Mouse (Mus musculus) liver (tissue): ENCODE measurements around the gene Galk2.
A peak's percentile ranks its signal among the peaks of the same experiment; 100 is the strongest.

Experiments
- DNase-seq: peaks from one replicate; pipeline ENCODE4 v3.0.0-alpha.2; 2020; ENCODE audit warnings: mixed read lengths

The Galk2 gene

GRCm38 (mm10) chr2:125901426-125901825 is 42.5 kb downstream of the Galk2 start:
- no peak for DNase-seq

DNA sequence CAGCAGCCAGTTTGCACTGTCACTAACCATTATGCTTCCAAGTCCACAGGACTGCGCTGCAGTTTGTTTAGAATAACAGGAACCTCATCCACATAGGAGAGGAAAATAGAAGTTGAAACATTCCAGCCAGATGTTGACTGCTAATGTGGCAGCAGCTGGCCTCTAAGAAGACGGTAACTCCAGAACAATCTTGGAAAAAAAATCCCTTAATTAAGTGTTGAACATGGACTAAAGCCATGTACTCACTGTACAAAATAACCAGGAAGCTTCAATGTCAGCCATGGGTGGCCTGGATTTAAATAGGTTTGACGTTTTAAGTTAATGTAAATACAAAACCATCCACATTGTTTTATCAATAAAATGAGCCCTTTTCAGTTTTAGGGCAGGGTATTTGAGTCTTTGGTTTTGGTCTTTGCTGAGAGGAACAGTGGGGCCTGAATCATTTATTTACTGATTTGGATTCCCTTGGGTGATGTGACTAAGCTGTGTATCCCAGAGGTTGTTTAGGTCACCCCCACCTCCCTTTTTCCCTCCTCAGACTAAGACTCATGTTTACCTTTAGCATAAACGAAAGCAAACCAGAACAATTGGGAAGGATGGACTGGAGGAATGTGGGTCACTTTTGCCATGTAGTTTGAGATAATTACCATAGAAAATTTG is 47.6 kb downstream of the Galk2 start:
- no peak for DNase-seq

DNA sequence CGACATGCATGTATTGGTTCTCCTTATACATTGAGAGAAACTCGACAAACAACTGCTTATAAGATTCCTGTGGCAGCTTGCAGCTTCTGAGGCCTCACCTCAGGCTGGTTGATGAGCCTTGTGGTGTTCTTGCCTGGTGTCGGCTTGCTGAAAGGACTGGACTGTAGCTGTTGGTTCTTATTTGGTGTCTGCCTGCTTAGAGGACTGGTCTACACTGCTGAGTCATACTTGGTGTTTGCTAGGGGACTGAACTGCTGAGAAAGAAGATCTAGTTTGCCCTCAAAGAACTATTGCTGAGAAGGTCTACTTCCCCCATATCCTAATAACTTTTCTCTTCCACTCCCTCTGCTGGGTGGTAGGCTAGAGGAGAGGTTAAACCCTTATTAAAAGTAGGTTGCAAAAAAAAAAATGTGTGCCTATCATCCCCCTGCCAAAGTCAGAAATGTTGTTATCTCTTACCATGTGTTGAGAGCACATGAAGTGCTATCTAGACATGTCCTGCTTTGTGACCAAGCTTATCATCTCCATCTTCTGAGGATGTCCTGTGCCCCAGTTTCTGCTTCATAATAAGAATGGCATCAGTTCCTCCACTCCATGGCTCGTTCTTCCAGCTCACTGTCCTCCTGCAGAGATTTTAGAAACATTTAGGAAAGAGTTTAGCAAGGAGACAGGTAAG is 48.8 kb downstream of the Galk2 start:
- no peak for DNase-seq

GRCm38 (mm10) chr2:125914167-125914566 is 55.3 kb downstream of the Galk2 start:
- no peak for DNase-seq

DNA sequence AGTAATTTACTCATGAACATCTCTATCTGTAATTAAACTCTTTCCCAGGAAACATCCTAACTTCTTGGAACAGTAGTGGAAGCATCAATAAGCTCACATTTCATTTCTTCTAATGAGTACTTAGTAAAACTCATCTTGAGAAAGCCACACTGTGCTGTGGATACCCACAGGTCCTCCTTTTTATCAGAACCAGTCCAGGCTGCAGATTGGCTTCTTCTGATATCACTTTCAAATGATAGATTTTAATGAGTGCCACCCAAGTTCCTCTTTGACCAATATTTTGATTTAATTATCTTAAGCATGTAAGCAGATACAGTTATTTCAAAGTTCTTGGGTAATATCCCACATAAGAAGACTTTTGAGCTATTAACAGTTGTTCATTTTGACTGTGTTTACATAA is 55.8 kb downstream of the Galk2 start:
- DNase-seq, result no peak

- no peak for DNase-seq
These were observed 57.9 kb downstream of the Galk2 start for GRCm38 (mm10) chr2:125916652-125917296.

GRCm38 (mm10) chr2:125917297-125917679 is 58.4 kb downstream of the Galk2 start:
- no peak for DNase-seq

- DNase-seq, result no peak
These were observed 62.4 kb downstream of the Galk2 start for GRCm38 (mm10) chr2:125921273-125921672.

- no peak for DNase-seq
These were observed 63.2 kb downstream of the Galk2 start for GRCm38 (mm10) chr2:125922149-125922548.

- no peak for DNase-seq
These were observed 64.0 kb downstream of the Galk2 start for GRCm38 (mm10) chr2:125922877-125923276.

DNA sequence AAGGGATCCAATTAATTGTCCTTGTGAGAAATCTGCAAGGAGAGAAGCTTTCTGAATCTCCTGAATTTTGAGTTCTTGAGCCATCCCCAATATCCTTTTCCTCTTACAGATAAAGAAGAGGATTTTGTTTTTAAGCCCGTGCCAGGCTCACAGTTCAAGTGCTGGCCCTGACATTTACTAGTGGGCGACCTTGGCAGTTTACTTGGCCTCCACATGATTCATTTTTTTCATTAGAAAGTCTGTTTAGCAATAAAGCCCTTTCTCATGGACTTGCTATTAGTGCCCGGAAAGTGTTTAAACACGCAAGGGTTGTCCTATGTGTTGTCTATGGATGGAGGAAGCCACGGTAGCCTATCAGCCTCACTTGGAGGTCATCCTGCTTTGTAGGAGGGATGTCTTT is 64.4 kb downstream of the Galk2 start:
- no peak for DNase-seq

DNA sequence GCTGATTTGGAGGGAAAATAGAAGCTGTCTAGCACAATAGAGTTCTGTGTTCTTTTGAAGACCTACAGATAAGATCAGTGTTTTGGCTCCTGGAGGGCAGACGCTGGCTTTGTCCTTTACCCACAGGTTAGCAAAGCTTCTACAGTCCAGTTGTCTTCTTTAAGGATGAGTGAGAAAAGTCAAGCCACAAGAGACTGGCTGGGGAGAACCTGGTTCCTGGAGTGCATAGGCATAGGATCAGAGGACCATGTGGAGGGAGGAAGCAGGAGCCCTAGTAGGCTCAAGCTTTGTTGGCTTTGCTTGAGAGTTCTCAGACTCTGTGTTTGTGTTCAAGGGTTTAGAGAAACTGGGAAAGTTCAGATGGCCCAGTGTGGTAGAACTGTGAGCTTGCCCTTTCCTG is 65.6 kb downstream of the Galk2 start:
- no peak for DNase-seq

GRCm38 (mm10) chr2:125925081-125925480 is 66.2 kb downstream of the Galk2 start:
- DNase-seq, result no peak

- no peak for DNase-seq
These were observed 70.5 kb downstream of the Galk2 start for GRCm38 (mm10) chr2:125929396-125929795.

DNA sequence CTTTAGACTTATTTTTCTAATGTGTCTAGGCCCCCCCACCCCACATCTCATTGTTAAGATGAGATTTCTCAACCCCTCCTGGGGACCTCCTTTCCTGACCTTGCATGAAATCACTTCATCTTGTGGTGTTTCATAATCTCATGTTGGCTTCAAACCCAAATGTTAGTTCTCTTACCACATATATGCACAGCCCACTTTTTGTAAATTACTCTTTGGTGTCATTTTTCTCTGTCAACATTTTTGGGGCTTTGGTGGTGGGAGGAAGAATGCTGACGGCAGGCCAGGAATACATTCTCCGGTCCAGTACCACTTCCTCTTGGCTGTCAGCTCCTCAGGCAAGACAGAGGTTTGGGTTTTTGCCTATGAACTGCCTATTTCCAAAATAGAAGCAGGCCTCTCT is 71.0 kb downstream of the Galk2 start:
- no peak for DNase-seq

DNA sequence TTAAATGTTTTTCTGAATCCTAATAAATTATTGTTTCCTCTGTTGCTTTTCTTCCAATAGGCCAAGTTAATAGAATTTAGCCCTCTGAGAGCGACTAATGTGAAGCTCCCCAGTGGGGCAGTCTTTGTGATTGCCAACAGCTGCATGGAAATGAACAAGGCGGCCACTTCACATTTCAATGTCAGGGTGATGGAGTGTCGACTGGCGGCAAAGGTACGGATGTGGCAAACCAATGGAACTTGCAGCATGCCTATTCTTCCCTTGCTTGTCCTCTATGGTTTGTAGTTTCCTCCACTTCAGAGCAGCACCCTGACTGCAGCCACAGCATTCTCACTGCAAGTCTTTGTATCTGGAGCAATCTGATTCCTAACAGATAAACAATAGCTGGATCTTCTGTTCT is 72.3 kb downstream of the Galk2 start:
- DNase-seq, result no peak

GRCm38 (mm10) chr2:125932734-125933133 is 73.8 kb downstream of the Galk2 start:
- DNase-seq, result no peak

DNA sequence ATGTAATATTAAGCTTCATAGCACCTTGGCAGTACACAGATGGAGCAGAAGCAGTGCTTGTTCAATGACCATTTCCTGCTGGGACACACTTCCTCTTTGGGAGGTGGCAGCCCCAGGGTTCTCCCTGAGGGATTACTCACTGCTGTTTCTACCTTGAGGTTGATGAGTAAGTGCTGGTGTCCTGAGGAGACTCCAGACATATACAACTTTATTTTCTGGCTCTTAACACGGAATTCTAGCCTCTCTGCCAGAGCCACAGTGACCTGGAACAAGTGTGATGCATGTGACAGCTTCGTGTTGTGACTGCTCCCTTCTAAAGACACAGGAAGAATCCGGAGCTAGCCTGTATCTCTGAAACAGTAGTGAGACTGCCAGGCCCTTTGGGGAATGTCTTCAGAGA is 75.1 kb downstream of the Galk2 start:
- DNase-seq, result no peak

- peak; percentile 15 for DNase-seq
These were observed 77.5 kb downstream of the Galk2 start for GRCm38 (mm10) chr2:125936396-125936795.

DNA sequence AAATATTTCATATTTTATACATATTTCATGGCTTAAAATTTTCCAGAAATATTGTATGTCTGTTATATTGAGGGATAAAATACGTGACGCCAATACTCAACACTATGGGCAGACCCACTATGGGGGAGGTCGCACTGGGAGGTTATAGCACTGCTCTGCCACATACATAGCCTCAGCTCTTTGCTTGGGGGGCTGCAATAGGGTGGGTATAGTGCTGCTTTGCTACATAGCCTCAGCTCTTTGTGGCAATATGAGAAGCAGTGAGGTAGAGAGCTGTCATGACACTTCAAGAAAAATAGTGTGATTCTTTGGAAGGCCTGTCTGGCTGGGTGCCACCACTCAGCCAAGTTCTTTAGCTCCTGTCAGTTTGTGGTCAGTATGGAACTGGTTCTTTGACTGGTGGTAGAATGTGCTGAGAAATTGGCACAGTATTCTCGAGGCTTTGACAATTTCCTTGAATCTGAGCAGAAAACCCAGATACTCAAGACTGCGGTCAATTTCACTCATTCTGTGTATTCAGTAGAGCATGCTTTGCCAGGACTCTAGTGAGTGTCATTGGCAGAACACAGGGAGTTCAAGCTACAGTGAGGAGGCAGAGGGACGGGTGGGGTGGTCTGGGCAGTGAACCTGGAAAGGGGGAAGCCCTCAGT is 80.2 kb downstream of the Galk2 start:
- DNase-seq, result no peak

DNA sequence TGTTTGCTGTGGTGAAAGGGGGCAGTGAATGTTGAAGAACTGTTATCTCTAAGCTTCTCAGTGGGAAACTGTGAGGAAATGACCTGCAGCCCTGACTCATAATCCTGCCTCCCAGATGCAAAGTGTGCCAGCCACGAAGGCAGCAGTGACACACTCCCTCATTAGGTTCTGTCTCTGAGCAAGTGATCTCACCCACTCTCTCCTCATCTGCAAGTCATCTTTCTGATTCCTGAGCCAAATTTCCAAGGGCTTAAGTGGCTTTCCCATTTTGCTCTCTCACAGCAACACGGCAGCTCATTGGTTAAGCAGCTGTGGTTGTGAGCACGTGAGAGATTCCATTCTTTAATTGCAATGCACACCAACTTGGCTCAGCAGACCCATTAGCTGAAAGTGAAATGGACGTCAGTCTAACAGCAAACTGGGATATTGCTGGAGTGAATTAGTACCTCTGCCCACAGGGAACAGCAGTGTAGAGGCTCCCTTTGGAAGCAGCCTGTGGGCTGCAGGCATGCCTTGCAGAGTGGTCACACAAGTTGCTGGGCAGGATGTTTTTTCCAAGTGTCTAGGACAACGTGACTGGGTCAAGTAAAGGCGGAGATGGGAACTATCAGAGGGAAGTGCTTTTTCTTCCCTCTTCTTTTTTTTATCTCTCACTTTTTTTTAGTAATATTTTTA is 82.3 kb downstream of the Galk2 start:
- no peak for DNase-seq

GRCm38 (mm10) chr2:125943301-125943700 is 84.4 kb downstream of the Galk2 start:
- no peak for DNase-seq

GRCm38 (mm10) chr2:125948195-125948594 is 89.3 kb downstream of the Galk2 start:
- DNase-seq, result no peak
